Mouse (Mus musculus) CH12.LX (cell line): ENCODE data around the gene Fbxo3. TPM values are rescaled to one million over a fixed set of nuclear protein-coding genes. Genes with fewer than 3 reads are reported as not detected.

Experiments
- DNase-seq: peaks from one replicate; pipeline ENCODE4 v3.0.0-alpha.2; 2013; ENCODE audit errors: extremely low read depth
- H3K27ac ChIP-seq: 2 replicates; pipeline ENCODE4 v1.5.1; 2012; ENCODE audit warnings: low read depth, mild to moderate bottlenecking, control low read depth, moderate library complexity; ENCODE audit not compliant: insufficient read depth
- H3K27me3 ChIP-seq: replicated peaks from 2 replicates; pipeline ENCODE3; 2012; ENCODE audit warnings: inconsistent platforms
- H3K36me3 ChIP-seq, 2 experiments: replicated peaks in 1 of 2; 2 replicates each; pipeline versions ENCODE3 to v1.6.1; 2012; ENCODE audit warnings: inconsistent platforms in 1 of 2, low read length in 1 of 2, mild to moderate bottlenecking in 1 of 2, mixed read lengths in 1 of 2, moderate library complexity in 1 of 2; ENCODE audit not compliant: control insufficient read depth in 1 of 2, insufficient read depth in 1 of 2
- H3K4me1 ChIP-seq, 2 experiments: 2 replicates each; pipeline ENCODE4 v1.6.1; 2012; ENCODE audit warnings: inconsistent platforms in 1 of 2, moderate library complexity in 1 of 2; ENCODE audit not compliant: insufficient read depth in 2 of 2, control insufficient read depth in 1 of 2
- H3K4me2 ChIP-seq: 2 replicates; pipeline ENCODE4 v1.6.1; 2012; ENCODE audit warnings: low read depth, mild to moderate bottlenecking, control low read depth; ENCODE audit not compliant: poor library complexity, insufficient read depth, severe bottlenecking
- H3K4me3 ChIP-seq, 3 experiments: fragments of 150-350 bp in 1 of 3; sonication (generic) in 1 of 3; replicated peaks in 1 of 3; 2 replicates each; pipeline versions ENCODE3 to v1.5.1; 2011 to 2012; ENCODE audit warnings: low read depth in 2 of 3, low read length in 2 of 3, mild to moderate bottlenecking in 2 of 3, moderate library complexity in 2 of 3, control low read depth in 1 of 3, improper control_type of control experiment in 1 of 3, inconsistent platforms in 1 of 3, mixed read lengths in 1 of 3; ENCODE audit not compliant: poor library complexity in 1 of 3
- H3K79me2 ChIP-seq: replicated peaks from 2 replicates; pipeline ENCODE4 v1.6.1; 2012; ENCODE audit warnings: mild to moderate bottlenecking, moderate library complexity; ENCODE audit not compliant: control insufficient read depth, poor library complexity, insufficient read depth, severe bottlenecking; ENCODE audit errors: extremely low read depth
- H3K9ac ChIP-seq: 2 replicates; pipeline ENCODE4 v1.6.1; 2012; ENCODE audit warnings: low read depth, mild to moderate bottlenecking, control low read depth, moderate library complexity; ENCODE audit not compliant: insufficient read depth
- H3K9me3 ChIP-seq: replicated peaks from 2 replicates; pipeline ENCODE3; 2012; ENCODE audit warnings: low read length, inconsistent platforms, mixed read lengths
- CHD2 ChIP-seq: IDR thresholded peaks from 2 replicates; pipeline ENCODE4 v1.6.1; 2011; ENCODE audit warnings: low read length, improper control_type of control experiment
- CTCF ChIP-seq, 2 experiments: IDR thresholded peaks in 1 of 2; conservative IDR thresholded peaks in 1 of 2; 2 replicates each; pipeline ENCODE4 v1.5.1; 2011 to 2012; ENCODE audit warnings: low read depth in 2 of 2, low read length in 2 of 2, improper control_type of control experiment in 1 of 2, inconsistent platforms in 1 of 2, mild to moderate bottlenecking in 1 of 2, moderate library complexity in 1 of 2
- ELF1 ChIP-seq: IDR thresholded peaks from 2 replicates; pipeline ENCODE4 v1.6.1; 2014; ENCODE audit warnings: low read depth, mild to moderate bottlenecking, inconsistent platforms, low read length, improper control_type of control experiment
- EP300 ChIP-seq: IDR thresholded peaks from 2 replicates; pipeline ENCODE4 v1.6.1; 2011; ENCODE audit warnings: low read length, improper control_type of control experiment
- ETS1 ChIP-seq: conservative IDR thresholded peaks from 2 replicates; pipeline ENCODE4 v1.6.1; 2012; ENCODE audit warnings: low read depth, mild to moderate bottlenecking, inconsistent platforms, low read length, improper control_type of control experiment, moderate library complexity
- IRF4 ChIP-seq: IDR thresholded peaks from 2 replicates; pipeline ENCODE4 v1.6.1; 2014; ENCODE audit warnings: low read depth, mild to moderate bottlenecking, inconsistent platforms, low read length, improper control_type of control experiment
- MAFK ChIP-seq: IDR thresholded peaks from 2 replicates; pipeline ENCODE4 v1.6.1; 2011; ENCODE audit warnings: low read length, improper control_type of control experiment; ENCODE audit not compliant: insufficient replicate concordance
- MEF2A ChIP-seq: IDR thresholded peaks from 2 replicates; pipeline ENCODE4 v1.6.1; 2014; ENCODE audit warnings: low read depth, mild to moderate bottlenecking, inconsistent platforms, low read length, improper control_type of control experiment, borderline replicate concordance
- MYC ChIP-seq: IDR thresholded peaks from 2 replicates; pipeline ENCODE4 v1.6.1; 2011; ENCODE audit warnings: low read depth, mild to moderate bottlenecking, improper control_type of control experiment, low read length
- PAX5 ChIP-seq: IDR thresholded peaks from 2 replicates; pipeline ENCODE4 v1.6.1; 2012; ENCODE audit warnings: low read length, inconsistent platforms, mixed read lengths
- RAD21 ChIP-seq: IDR thresholded peaks from 2 replicates; pipeline ENCODE4 v1.6.1; 2011; ENCODE audit warnings: low read depth, mild to moderate bottlenecking, low read length, improper control_type of control experiment, moderate library complexity
- RCOR1 ChIP-seq: conservative IDR thresholded peaks from 2 replicates; pipeline ENCODE4 v1.6.1; 2012; ENCODE audit warnings: low read depth, mild to moderate bottlenecking, inconsistent platforms, low read length, improper control_type of control experiment
- SIN3A ChIP-seq: IDR thresholded peaks from 2 replicates; pipeline ENCODE4 v1.6.1; 2012; ENCODE audit warnings: low read length, improper control_type of control experiment, inconsistent platforms
- SMC3 ChIP-seq: IDR thresholded peaks from 2 replicates; pipeline ENCODE4 v1.6.1; 2011; ENCODE audit warnings: low read depth, low read length, improper control_type of control experiment
- TCF12 ChIP-seq: IDR thresholded peaks from 2 replicates; pipeline ENCODE4 v1.6.1; 2014; ENCODE audit warnings: low read depth, mild to moderate bottlenecking, inconsistent platforms, low read length, improper control_type of control experiment
- USF1 ChIP-seq: IDR thresholded peaks from 2 replicates; pipeline ENCODE4 v1.6.1; 2014; ENCODE audit warnings: low read depth, mild to moderate bottlenecking, inconsistent platforms, low read length, improper control_type of control experiment
- USF2 ChIP-seq: conservative IDR thresholded peaks from 2 replicates; pipeline ENCODE4 v1.6.1; 2011; ENCODE audit warnings: low read depth, low read length, improper control_type of control experiment
- ZC3H11A ChIP-seq: IDR thresholded peaks from 2 replicates; pipeline ENCODE4 v1.6.1; 2012; ENCODE audit warnings: low read depth, mild to moderate bottlenecking, inconsistent platforms, low read length, improper control_type of control experiment
- ZNF384 ChIP-seq: IDR thresholded peaks from 2 replicates; pipeline ENCODE4 v1.6.1; 2012; ENCODE audit warnings: low read depth, low read length, improper control_type of control experiment, inconsistent platforms
- dilution Hi-C: fragments of 300-500 bp; cut with MboI; formaldehyde crosslinking; loops from 2 replicates; pipeline ENCODE4 v1.14.3; 2020; ENCODE audit warnings: low sequenced_read_pairs; ENCODE audit not compliant: extremely low pct_unique_long_range_greater_than_20kb, extremely low pct_ligation_motif_present
- in situ Hi-C: fragments of 300-500 bp; cut with MboI; formaldehyde crosslinking; loops from 3 replicates; pipeline ENCODE4 v1.14.3; 2019; ENCODE audit warnings: low sequenced_read_pairs, low pct_ligation_motif_present, low pct_unique_long_range_greater_than_20kb, mixed read lengths
- polyA plus RNA-seq: library from polyadenylated mRNA; unstranded; fragments of >175 nt; gene quantifications from 2 replicates; pipeline ENCODE4 v1.2.1, GENCODE M21; 2012; ENCODE audit warnings: low read depth; ENCODE audit not compliant: insufficient read length
- total RNA-seq, 2 experiments: library from RNA; depleted of rRNA; stranded (reverse); fragments of 300-350 nt in 1 of 2; fragments of >200 nt in 1 of 2; gene quantifications; 2 replicates each; pipeline ENCODE4 v1.2.3; 2012 to 2014

Gene Fbxo3
- total and polyA plus RNA-seq, 3 experiments = 29.7 to 63.7 (median 38.4) TPM

GRCm38 (mm10) chr2:103991303-103991702 is 36.2 kb upstream of the Fbxo3 start:
- Histone ChIP-seq H3K27ac (no peak overlapping the region), H3K27me3 (no peaks in the 10 kb centered on the region), H3K9ac (no peak overlapping the region), H3K36me3 (no peaks in the 10 kb centered on the region)
- dilution Hi-C loops = no loop called here
- no peak for TF ChIP-seq ETS1
- peak in 1 of 2 experiments; percentile 23; a peak in 1 of 4 replicates for TF ChIP-seq CTCF (conservative IDR thresholded peaks at IDR 0.05 in 1 of 2, IDR thresholded peaks at IDR 0.05 in 1 of 2; ENCODE audit: low read depth in 2 of 2, low read length in 2 of 2)
- TF ChIP-seq, all 38 proteins: peak for 1
- H3K4me3 ChIP-seq = no peak overlapping the region
- no peaks in the 10 kb centered on the region for H3K9me3 ChIP-seq
- no peak for DNase-seq
- H3K4me1 ChIP-seq = peaks cover 0 to 25% of the 10 kb centered on the region in 2 experiments; a peak in 2 of 4 replicates
- no peak overlapping the region for H3K4me2 ChIP-seq
- in situ Hi-C loops = loop anchor here (25.0 kb wide), 1 partner anchor 529 kb away; no protein-coding TSS in a partner anchor
- H3K79me2 ChIP-seq = no peaks in the 10 kb centered on the region

DNA sequence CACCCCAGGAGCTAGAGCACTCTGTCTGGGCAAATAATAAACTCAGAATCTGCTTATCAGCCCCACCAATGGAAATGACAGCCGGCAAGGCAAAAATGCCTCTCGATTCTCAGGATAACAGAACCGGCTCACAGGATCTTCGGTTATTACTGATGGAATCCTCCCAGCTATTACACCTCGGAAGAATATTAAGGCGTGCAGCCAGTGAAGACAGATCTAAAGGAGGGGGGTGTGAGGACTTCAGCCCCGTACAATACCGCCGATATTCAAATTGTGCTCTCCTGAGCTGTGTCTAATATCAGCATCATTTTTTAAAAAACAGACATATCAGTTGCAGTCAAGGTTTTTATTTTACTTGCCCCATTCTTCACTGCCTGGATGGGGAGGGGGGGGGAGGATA is 35.4 kb upstream of the Fbxo3 start:
- no peak overlapping the region for H3K9ac ChIP-seq
- no peaks in the 10 kb centered on the region for H3K36me3 ChIP-seq
- dilution Hi-C loops = no loop called here
- H3K27me3 ChIP-seq = no peaks in the 10 kb centered on the region
- H3K79me2 ChIP-seq = no peaks in the 10 kb centered on the region
- no peak for TF ChIP-seq ZC3H11A
- no peak for TF ChIP-seq CHD2
- no peak for TF ChIP-seq RAD21
- no peak for TF ChIP-seq ZNF384
- no peak for TF ChIP-seq MYC
- no peak for TF ChIP-seq ETS1
- TF ChIP-seq USF1 = no peak
- no peak for TF ChIP-seq RCOR1
- TF ChIP-seq CTCF (conservative IDR thresholded peaks at IDR 0.05 in 1 of 2, IDR thresholded peaks at IDR 0.05 in 1 of 2; ENCODE audit: low read depth in 2 of 2, low read length in 2 of 2) = no peak
- no peak for TF ChIP-seq MAFK
- no peak for TF ChIP-seq EP300
- no peak for TF ChIP-seq IRF4
- TF ChIP-seq SMC3 = no peak
- no peak for TF ChIP-seq ELF1
- TF ChIP-seq USF2 = no peak
- no peak for TF ChIP-seq MEF2A
- TF ChIP-seq SIN3A = no peak
- TF ChIP-seq PAX5 = no peak
- no peak for TF ChIP-seq TCF12
- no peaks in the 10 kb centered on the region for H3K9me3 ChIP-seq
- no peak for DNase-seq
- H3K27ac ChIP-seq = no peak overlapping the region
- in situ Hi-C loops = loop anchor here (25.0 kb wide), 1 partner anchor 530 kb away; no protein-coding TSS in a partner anchor
- H3K4me1 ChIP-seq = peaks cover 0 to 25% of the 10 kb centered on the region in 2 experiments; a peak in 2 of 4 replicates
- H3K4me3 ChIP-seq = no peak overlapping the region
- H3K4me2 ChIP-seq = no peak overlapping the region
